Mouse (Mus musculus) liver, embryonic 14.5 days (tissue): Measurements from ENCODE around the gene Plcb4.

Source experiments
- CTCF ChIP-seq: IDR thresholded peaks from 2 replicates; pipeline ENCODE4 v1.5.1; 2016; ENCODE audit warnings: antibody characterized with exemption, low read depth, control low read depth
- EP300 ChIP-seq: IDR thresholded peaks from 2 replicates; pipeline ENCODE4 v1.6.1; 2016; ENCODE audit warnings: antibody characterized with exemption, low read depth

DNA sequence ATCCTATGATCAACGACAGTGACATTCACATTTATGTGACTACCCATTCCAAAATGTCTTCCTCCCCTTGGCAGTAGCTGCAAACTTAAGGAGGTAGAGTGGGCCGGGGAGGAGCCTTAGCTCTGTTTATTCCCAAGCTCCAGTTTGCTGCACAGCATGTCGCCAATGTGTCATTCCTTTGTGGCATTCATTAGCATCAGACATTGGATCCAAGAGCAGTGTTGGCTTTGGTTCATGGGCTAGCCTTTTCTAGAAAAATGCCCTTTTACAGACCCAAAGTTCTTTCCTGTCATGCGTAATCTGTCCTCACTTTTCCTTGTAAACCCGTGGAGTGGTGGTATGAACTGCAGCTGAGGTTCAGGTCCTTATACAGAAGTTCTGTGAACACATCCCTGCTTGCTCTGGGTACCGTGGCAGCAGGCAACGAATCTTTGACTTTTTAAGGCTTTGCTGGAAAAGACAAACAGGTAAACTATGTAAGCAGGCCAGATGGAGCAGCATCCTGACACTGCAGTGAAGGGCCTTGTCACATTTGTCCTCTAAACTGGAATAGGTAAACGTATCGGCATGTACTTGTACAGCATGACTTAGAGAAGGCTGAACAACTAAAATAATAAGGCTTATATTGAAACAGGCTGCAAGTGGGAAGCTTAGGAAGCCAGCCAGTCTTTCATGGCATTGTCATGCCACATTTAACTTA, 270.4 kb downstream of the Plcb4 start:
- no peak for TF ChIP-seq CTCF
- no peak for TF ChIP-seq EP300
